Mouse (Mus musculus): ENCODE data around the gene Banf2. TPM values are rescaled to one million over a fixed set of nuclear protein-coding genes. Genes with fewer than 3 reads are reported as not detected.
A peak's percentile ranks its signal among the peaks of the same experiment; 100 is the strongest.

Gene Banf2
- polyA plus RNA-seq, 1 experiment from 2014 or later = not detected

- no peak overlapping the region for H3K4me3 ChIP-seq
- H3K4me1 ChIP-seq (replicated peaks) = peaks cover 7% of the 10 kb centered on the region
- H3K9me3 ChIP-seq = no peaks in the 10 kb centered on the region
- no peaks in the 10 kb centered on the region for H3K36me3 ChIP-seq
- no peak for ATAC-seq (ENCODE audit: low read depth)
- H3K27ac ChIP-seq (replicated peaks) = no peak overlapping the region
- no peak overlapping the region for H3K9ac ChIP-seq
- WGBS = 95% methylated on average over 5 of the region's 5 CpGs
- H3K4me2 ChIP-seq = no peak overlapping the region
- H3K27me3 ChIP-seq = no peaks in the 10 kb centered on the region
Measured at GRCm38 (mm10) chr2:144074059-144074458, 41.2 kb downstream of the Banf2 start.

GRCm38 (mm10) chr2:144076625-144077024, 43.8 kb downstream of the Banf2 start:
- H3K4me1 ChIP-seq (replicated peaks) = peaks cover 7% of the 10 kb centered on the region
- H3K27me3 ChIP-seq = no peaks in the 10 kb centered on the region
- no peak overlapping the region for H3K27ac ChIP-seq (replicated peaks)
- H3K4me2 ChIP-seq = no peak overlapping the region
- H3K9ac ChIP-seq = no peak overlapping the region
- H3K36me3 ChIP-seq = no peaks in the 10 kb centered on the region
- H3K9me3 ChIP-seq = no peaks in the 10 kb centered on the region
- ATAC-seq (ENCODE audit: low read depth) = no peak
- no peak overlapping the region for H3K4me3 ChIP-seq
- 92% methylated on average over 2 of the region's 2 CpGs for WGBS

- Histone ChIP-seq H3K27ac (replicated peaks) (no peak overlapping the region), H3K9me3 (no peaks in the 10 kb centered on the region), H3K4me1 (replicated peaks) (no peaks in the 10 kb centered on the region), H3K4me2 (no peak overlapping the region), H3K9ac (no peak overlapping the region), H3K36me3 (no peaks in the 10 kb centered on the region), H3K27me3 (no peaks in the 10 kb centered on the region), H3K4me3 (no peak overlapping the region)
- 60% methylated on average over 3 of the region's 3 CpGs for whole genome bisulfite sequencing
- no peak for ATAC-seq (ENCODE audit: low read depth)
Measured at GRCm38 (mm10) chr2:144078897-144079296, 46.0 kb downstream of the Banf2 start.

DNA sequence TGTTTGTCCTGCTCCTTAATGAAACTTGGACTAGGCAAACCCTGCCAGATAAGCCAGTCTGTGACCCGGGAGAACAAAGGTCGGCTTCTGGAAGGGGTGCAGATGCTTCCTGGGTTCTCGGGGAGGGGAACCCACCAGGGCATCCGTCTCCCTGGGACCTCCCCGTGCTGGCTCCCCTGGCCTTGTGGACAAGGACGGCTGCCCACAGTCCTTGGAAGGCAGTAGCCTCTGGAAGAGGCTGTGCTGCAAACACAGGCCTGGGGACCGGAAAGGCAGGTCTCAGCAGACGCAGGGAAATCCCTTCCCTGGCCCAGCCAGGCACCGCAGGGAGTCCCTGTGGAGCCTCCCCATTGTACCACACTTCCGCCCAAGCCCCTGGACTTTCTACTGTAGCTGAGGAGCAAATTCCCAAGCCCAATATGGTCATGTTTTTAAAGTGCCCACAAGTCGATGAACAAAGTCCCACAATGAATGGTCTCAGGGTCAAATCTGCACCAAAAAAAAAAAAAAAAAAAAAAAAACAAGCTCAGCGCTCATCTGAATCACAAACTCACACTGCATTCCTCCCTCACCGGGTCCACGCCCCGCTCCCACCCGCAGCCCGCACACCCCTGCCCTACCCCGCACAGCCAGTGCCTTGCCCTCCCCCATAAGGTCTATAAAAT, 53.5 kb downstream of the Banf2 start:
- H3K27ac ChIP-seq (replicated peaks) = peak overlapping the region; percentile 61
- H3K36me3 ChIP-seq = no peaks in the 10 kb centered on the region
- no peak overlapping the region for H3K4me3 ChIP-seq
- H3K9me3 ChIP-seq = no peaks in the 10 kb centered on the region
- ATAC-seq (ENCODE audit: low read depth) = no peak
- peaks cover 10% of the 10 kb centered on the region for H3K4me1 ChIP-seq (replicated peaks)
- H3K27me3 ChIP-seq = no peaks in the 10 kb centered on the region
- 30% methylated on average over 18 of the region's 18 CpGs for WGBS
- H3K4me2 ChIP-seq = no peak overlapping the region
- no peak overlapping the region for H3K9ac ChIP-seq

- no peak overlapping the region for H3K27ac ChIP-seq (replicated peaks)
- peaks cover 10% of the 10 kb centered on the region for H3K4me1 ChIP-seq (replicated peaks)
- 61% methylated on average over 9 of the region's 9 CpGs for WGBS
- no peaks in the 10 kb centered on the region for H3K27me3 ChIP-seq
- H3K36me3 ChIP-seq = no peaks in the 10 kb centered on the region
- H3K4me2 ChIP-seq = no peak overlapping the region
- no peak overlapping the region for H3K4me3 ChIP-seq
- H3K9ac ChIP-seq = no peak overlapping the region
- ATAC-seq (ENCODE audit: low read depth) = no peak
- H3K9me3 ChIP-seq = no peaks in the 10 kb centered on the region
Measured at GRCm38 (mm10) chr2:144087899-144088584, 55.2 kb downstream of the Banf2 start.

DNA sequence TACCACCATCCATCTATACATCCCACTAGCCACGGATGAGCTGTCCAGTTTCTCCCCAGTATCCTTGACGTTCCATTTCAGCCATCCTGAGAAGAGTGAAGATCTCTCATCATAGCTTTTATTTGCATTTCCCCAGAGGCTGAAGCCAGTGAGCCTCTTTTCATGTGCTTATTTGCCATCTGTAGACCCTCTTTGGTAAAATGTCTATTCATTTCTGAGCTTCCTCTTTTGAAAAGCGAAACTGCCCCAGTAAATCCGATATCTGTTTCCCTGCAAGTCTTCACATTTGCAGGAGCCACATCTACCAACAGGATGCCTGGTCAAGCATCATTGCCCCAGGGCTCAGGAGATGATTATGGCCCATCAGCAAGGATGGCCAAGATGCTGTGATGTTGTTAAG, 59.9 kb downstream of the Banf2 start:
- no peak overlapping the region for H3K4me3 ChIP-seq
- H3K9ac ChIP-seq = no peak overlapping the region
- no peak for ATAC-seq (ENCODE audit: low read depth)
- no peaks in the 10 kb centered on the region for H3K36me3 ChIP-seq
- 72% methylated on average over 4 of the region's 4 CpGs for WGBS
- no peak overlapping the region for H3K4me2 ChIP-seq
- H3K4me1 ChIP-seq (replicated peaks) = no peaks in the 10 kb centered on the region
- no peaks in the 10 kb centered on the region for H3K9me3 ChIP-seq
- H3K27me3 ChIP-seq = no peaks in the 10 kb centered on the region
- H3K27ac ChIP-seq (replicated peaks) = no peak overlapping the region

DNA sequence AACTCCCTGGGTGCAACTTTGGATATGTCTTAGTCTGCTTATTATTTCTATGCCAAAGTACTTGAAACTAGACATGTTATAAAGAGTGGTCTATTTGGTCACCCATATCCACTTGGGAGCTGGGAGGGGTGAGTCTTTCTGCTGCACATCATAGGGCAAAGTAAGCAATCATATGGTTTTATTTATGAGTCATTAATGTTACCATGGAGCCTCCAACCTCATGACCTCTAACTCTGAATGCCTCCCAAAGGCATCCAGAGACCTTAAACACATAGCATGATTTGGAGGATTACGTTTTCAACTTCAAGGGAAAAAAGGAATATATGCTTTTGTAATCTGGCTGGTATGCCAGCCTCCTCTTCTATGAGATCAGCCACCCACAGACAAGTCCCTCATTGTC, 61.9 kb downstream of the Banf2 start:
- Histone ChIP-seq H3K9ac (no peak overlapping the region), H3K9me3 (no peaks in the 10 kb centered on the region), H3K4me1 (replicated peaks) (no peaks in the 10 kb centered on the region), H3K4me2 (no peak overlapping the region), H3K27ac (replicated peaks) (no peak overlapping the region), H3K27me3 (no peaks in the 10 kb centered on the region), H3K4me3 (no peak overlapping the region), H3K36me3 (no peaks in the 10 kb centered on the region)
- 68% methylated on average over 1 of the region's 1 CpGs for WGBS
- ATAC-seq (ENCODE audit: low read depth) = no peak

DNA sequence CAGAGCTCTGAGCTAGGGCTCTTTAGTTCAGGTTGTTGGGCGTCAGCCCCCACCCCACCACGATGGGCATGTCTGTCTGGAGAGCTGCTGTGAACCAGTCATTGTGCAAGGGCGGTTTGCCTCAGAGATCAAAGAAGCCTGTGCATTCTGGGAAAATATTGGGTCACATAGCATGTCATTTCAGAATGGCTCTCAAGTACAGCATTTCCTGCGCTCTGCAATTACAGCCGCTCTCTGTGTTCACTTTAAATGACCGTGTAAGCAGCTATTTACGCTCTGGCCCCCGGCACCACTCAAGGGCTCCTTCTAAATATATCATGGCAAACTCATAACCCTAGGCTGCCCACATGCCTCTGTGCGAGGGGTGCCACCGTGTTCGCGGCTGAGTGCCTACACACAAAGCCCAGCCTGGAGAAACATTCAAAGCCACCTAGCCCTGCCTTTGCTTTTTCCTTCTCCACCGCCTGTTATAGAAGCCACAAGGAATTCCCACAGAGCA, 68.7 kb downstream of the Banf2 start:
- ATAC-seq (ENCODE audit: low read depth) = peak; percentile 59
- Histone ChIP-seq H3K4me2 (no peak overlapping the region), H3K4me1 (replicated peaks) (peaks cover 10% of the 10 kb centered on the region; the same call in 1 of the 2 replicates), H3K9ac (no peak overlapping the region), H3K27me3 (no peaks in the 10 kb centered on the region), H3K4me3 (no peak overlapping the region), H3K9me3 (no peaks in the 10 kb centered on the region), H3K27ac (replicated peaks) (peak overlapping the region; percentile 15; the same call in 1 of the 2 replicates), H3K36me3 (no peaks in the 10 kb centered on the region)
- WGBS = 27% methylated on average over 13 of the region's 13 CpGs

DNA sequence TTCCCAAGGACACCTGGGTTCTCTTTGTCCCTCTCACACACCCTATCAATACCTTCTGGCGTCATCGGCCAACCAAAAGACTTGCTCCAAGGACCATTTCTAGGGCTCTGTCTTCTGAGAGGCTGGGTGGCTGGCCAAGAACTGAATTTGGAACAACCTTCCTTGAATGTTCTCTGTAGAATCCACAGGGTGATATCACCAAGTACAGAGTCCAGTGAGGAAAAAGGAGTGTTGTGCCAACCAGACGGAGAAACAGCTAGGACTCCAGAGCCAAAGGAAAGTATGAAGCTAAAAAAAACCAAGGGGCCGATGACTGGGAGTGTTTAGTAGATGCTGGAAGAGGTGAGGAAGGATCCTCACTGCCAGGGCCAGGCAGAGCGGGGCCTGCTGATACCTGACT, 74.5 kb downstream of the Banf2 start:
- Histone ChIP-seq H3K4me2 (no peak overlapping the region), H3K9ac (no peak overlapping the region), H3K27me3 (no peaks in the 10 kb centered on the region), H3K4me3 (no peak overlapping the region), H3K27ac (replicated peaks) (no peak overlapping the region), H3K36me3 (no peaks in the 10 kb centered on the region), H3K9me3 (no peaks in the 10 kb centered on the region), H3K4me1 (replicated peaks) (no peaks in the 10 kb centered on the region)
- WGBS = 91% methylated on average over 5 of the region's 5 CpGs
- no peak for ATAC-seq (ENCODE audit: low read depth)

- Histone ChIP-seq H3K4me3 (no peak overlapping the region), H3K9me3 (no peaks in the 10 kb centered on the region), H3K4me2 (no peak overlapping the region), H3K36me3 (no peaks in the 10 kb centered on the region), H3K9ac (no peak overlapping the region), H3K27me3 (no peaks in the 10 kb centered on the region), H3K4me1 (replicated peaks) (no peaks in the 10 kb centered on the region), H3K27ac (replicated peaks) (no peak overlapping the region)
- WGBS = 89% methylated on average over 2 of the region's 2 CpGs
- ATAC-seq (ENCODE audit: low read depth) = no peak
Measured at GRCm38 (mm10) chr2:144107810-144108209, 75.0 kb downstream of the Banf2 start.

- H3K4me1 ChIP-seq (replicated peaks) = no peaks in the 10 kb centered on the region
- H3K4me3 ChIP-seq = no peak overlapping the region
- H3K4me2 ChIP-seq = no peak overlapping the region
- no peaks in the 10 kb centered on the region for H3K9me3 ChIP-seq
- H3K36me3 ChIP-seq = no peaks in the 10 kb centered on the region
- no peak for ATAC-seq (ENCODE audit: low read depth)
- no peak overlapping the region for H3K27ac ChIP-seq (replicated peaks)
- 92% methylated on average over 3 of the region's 3 CpGs for WGBS
- no peak overlapping the region for H3K9ac ChIP-seq
- H3K27me3 ChIP-seq = no peaks in the 10 kb centered on the region
Measured at GRCm38 (mm10) chr2:144108376-144108775, 75.5 kb downstream of the Banf2 start.

DNA sequence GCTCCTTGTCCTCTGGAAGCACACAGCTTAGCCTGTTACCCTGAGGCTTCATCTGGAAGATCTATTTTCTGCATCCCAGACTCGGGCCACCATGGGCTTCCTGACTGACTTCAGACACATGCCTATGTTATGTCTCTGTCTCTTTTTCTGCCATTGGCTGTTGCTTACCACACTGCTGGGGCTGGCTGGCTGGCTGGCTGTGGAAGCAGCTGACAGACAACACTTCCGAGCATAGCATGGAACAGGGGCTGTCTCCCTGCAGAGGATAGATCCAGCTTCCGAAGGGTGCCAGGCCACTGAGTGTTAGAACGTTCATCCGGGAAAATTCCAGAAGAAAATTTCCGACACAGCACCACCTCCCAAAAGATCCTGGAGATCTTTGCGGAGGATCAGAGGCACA, 79.1 kb downstream of the Banf2 start:
- Histone ChIP-seq H3K4me2 (no peak overlapping the region), H3K4me3 (no peak overlapping the region), H3K27ac (replicated peaks) (no peak overlapping the region), H3K27me3 (no peaks in the 10 kb centered on the region), H3K4me1 (replicated peaks) (no peaks in the 10 kb centered on the region), H3K9ac (no peak overlapping the region), H3K9me3 (no peaks in the 10 kb centered on the region), H3K36me3 (no peaks in the 10 kb centered on the region)
- WGBS = 75% methylated on average over 7 of the region's 7 CpGs
- no peak for ATAC-seq (ENCODE audit: low read depth)
